Mouse (Mus musculus): ENCODE results near the gene Lrrc63. TPM values are rescaled to one million over a fixed set of nuclear protein-coding genes. Genes with fewer than 3 reads are reported as not detected.

The Lrrc63 gene
- polyA plus RNA-seq, 1 experiment from 2014 or later: not detected

DNA sequence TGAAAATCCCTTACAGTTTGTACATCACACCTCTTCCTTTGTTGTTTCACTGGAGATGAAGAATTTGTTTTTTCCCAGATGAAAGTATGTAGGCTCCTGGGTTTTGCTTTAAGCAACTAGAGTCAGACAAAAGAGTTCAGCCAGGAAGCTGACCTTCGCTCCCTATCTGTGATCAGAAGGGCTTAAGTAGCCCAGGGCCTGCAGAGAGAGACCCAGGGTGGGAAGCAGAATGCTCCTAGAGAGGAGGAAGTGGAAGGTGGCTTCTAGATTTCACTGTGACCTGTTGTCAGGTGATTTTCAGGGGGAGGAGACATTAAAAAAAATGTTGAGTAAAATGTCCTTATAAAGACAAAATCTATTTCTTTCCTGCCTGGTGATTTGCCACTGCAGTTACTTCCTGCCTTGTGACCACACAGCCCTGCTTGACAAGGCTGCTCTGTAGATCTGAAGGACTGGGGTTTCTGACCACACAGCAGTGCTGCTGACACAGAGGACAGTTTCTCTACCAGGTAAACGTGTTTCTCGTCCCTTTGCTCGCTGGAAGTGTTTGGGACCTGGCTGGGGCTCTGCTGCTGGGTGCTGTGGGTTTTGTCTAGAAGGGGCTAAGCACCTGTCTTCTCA, 45.9 kb upstream of the Lrrc63 start:
- DNase-seq (peak; percentile 42), ATAC-seq (no peak)
- TF ChIP-seq EP300 (IDR thresholded peaks at IDR 0.05; ENCODE audit: low read depth): no peak
- no peak for TF ChIP-seq CTCF (IDR thresholded peaks at IDR 0.05; ENCODE audit: low read depth)
- whole genome bisulfite sequencing (ENCODE audit: insufficient replicate concordance): 33% methylated on average over 4 of the region's 4 CpGs
- Histone ChIP-seq H3K36me3 (replicated peaks; ENCODE audit: insufficient read depth, low read length) (no peaks in the 10 kb centered on the region), H3K4me1 (ENCODE audit: insufficient read depth) (peaks cover 18% of the 10 kb centered on the region), H3K27ac (ENCODE audit: low read depth) (peak overlapping the region; percentile 96), H3K9me3 (ENCODE audit: low read length) (no peaks in the 10 kb centered on the region), H3K9ac (replicated peaks) (peak overlapping the region; percentile 55), H3K4me2 (ENCODE audit: low read depth, low read length) (peak overlapping the region; percentile 77), H3K4me3 (ENCODE audit: low read depth, low read length) (peak overlapping the region; percentile 51), H3K27me3 (ENCODE audit: insufficient read depth, low read length) (no peaks in the 10 kb centered on the region)

DNA sequence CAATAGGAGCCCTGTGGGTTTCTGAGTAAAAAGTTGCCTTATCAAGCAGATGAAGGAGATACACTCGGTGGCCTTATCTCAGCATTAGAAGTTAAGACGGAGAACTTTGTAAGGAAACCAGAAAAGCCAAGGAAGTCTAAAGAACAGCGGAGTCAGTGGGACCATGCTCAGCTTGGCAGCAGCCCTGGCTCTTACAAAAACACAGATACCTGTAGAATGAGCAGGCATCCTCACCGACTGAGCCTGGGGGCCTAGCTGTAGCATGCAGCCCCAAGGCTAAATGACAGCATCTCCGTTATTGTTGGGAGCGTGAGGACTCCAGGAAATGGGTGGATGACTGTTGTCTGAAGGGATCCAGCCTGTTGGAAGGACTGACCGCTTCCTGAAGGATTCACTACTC, 45.1 kb upstream of the Lrrc63 start:
- H3K4me3 ChIP-seq (ENCODE audit: low read depth, low read length): no peak overlapping the region
- peak overlapping the region; percentile 96 for H3K27ac ChIP-seq (ENCODE audit: low read depth)
- DNase-seq (no peak), ATAC-seq (no peak)
- no peaks in the 10 kb centered on the region for H3K36me3 ChIP-seq (replicated peaks; ENCODE audit: insufficient read depth, low read length)
- WGBS (ENCODE audit: insufficient replicate concordance): 61% methylated on average over 7 of the region's 7 CpGs
- peaks cover 17% of the 10 kb centered on the region for H3K4me1 ChIP-seq (ENCODE audit: insufficient read depth)
- H3K9ac ChIP-seq (replicated peaks): no peak overlapping the region
- H3K4me2 ChIP-seq (ENCODE audit: low read depth, low read length): peak overlapping the region; percentile 77; the same call in 1 of the 2 replicates
- H3K27me3 ChIP-seq (ENCODE audit: insufficient read depth, low read length): no peaks in the 10 kb centered on the region
- H3K9me3 ChIP-seq (ENCODE audit: low read length): no peaks in the 10 kb centered on the region
- TF ChIP-seq CTCF (IDR thresholded peaks at IDR 0.05; ENCODE audit: low read depth): no peak
- no peak for TF ChIP-seq EP300 (IDR thresholded peaks at IDR 0.05; ENCODE audit: low read depth)

GRCm38 (mm10) chr14:75174731-75175555, 44.3 kb upstream of the Lrrc63 start:
- no peaks in the 10 kb centered on the region for H3K9me3 ChIP-seq (ENCODE audit: low read length)
- no peaks in the 10 kb centered on the region for H3K27me3 ChIP-seq (ENCODE audit: insufficient read depth, low read length)
- no peak for TF ChIP-seq CTCF (IDR thresholded peaks at IDR 0.05; ENCODE audit: low read depth)
- TF ChIP-seq EP300 (IDR thresholded peaks at IDR 0.05; ENCODE audit: low read depth): no peak
- no peaks in the 10 kb centered on the region for H3K36me3 ChIP-seq (replicated peaks; ENCODE audit: insufficient read depth, low read length)
- H3K4me3 ChIP-seq (ENCODE audit: low read depth, low read length): no peak overlapping the region; the same call in 1 of the 2 replicates
- no peak for ATAC-seq
- no peak for DNase-seq
- peaks cover 12% of the 10 kb centered on the region for H3K4me1 ChIP-seq (ENCODE audit: insufficient read depth)
- peak overlapping the region; percentile 77 for H3K4me2 ChIP-seq (ENCODE audit: low read depth, low read length)
- H3K27ac ChIP-seq (ENCODE audit: low read depth): peak overlapping the region; percentile 96
- H3K9ac ChIP-seq (replicated peaks): peak overlapping the region; percentile 41; the same call in 1 of the 2 replicates
- 48% methylated on average over 9 of the region's 9 CpGs for WGBS (ENCODE audit: insufficient replicate concordance)

- WGBS (ENCODE audit: insufficient replicate concordance): 67% methylated on average over 8 of the region's 8 CpGs
- Histone ChIP-seq H3K4me2 (ENCODE audit: low read depth, low read length) (no peak overlapping the region), H3K27me3 (ENCODE audit: insufficient read depth, low read length) (no peaks in the 10 kb centered on the region), H3K9ac (replicated peaks) (no peak overlapping the region), H3K36me3 (replicated peaks; ENCODE audit: insufficient read depth, low read length) (no peaks in the 10 kb centered on the region), H3K9me3 (ENCODE audit: low read length) (no peaks in the 10 kb centered on the region), H3K27ac (ENCODE audit: low read depth) (0 out of 2 replicates have a peak overlapping the region, but pooled peaks have one; percentile 2), H3K4me1 (ENCODE audit: insufficient read depth) (peaks cover 12% of the 10 kb centered on the region), H3K4me3 (ENCODE audit: low read depth, low read length) (no peak overlapping the region)
- DNase-seq: no peak
- TF ChIP-seq CTCF (IDR thresholded peaks at IDR 0.05; ENCODE audit: low read depth): no peak
- TF ChIP-seq EP300 (IDR thresholded peaks at IDR 0.05; ENCODE audit: low read depth): no peak
- ATAC-seq: no peak
Observed at GRCm38 (mm10) chr14:75174296-75174695, 43.6 kb upstream of the Lrrc63 start.

DNA sequence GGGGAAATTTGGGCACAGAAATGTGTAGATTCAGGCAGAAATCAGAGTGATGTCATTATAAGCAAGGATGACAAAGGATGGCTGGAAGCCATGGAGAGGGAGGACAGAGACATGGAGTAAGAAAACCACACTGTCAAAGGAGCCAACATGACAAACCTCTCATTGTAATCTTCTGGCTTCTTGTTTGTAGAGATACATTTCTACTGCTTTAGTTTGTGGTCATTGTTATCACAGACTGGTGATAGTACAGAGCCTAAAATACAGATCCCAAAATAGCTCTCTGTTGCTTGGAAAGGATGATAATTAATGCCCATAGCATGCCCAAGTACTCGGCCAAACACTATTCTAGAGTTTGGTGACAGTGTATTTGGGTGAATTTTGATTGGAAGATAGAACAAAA, 39.9 kb upstream of the Lrrc63 start:
- Histone ChIP-seq H3K27ac (ENCODE audit: low read depth) (no peak overlapping the region), H3K27me3 (ENCODE audit: insufficient read depth, low read length) (no peaks in the 10 kb centered on the region), H3K4me3 (ENCODE audit: low read depth, low read length) (no peak overlapping the region), H3K36me3 (replicated peaks; ENCODE audit: insufficient read depth, low read length) (no peaks in the 10 kb centered on the region), H3K9me3 (ENCODE audit: low read length) (no peaks in the 10 kb centered on the region), H3K4me2 (ENCODE audit: low read depth, low read length) (no peak overlapping the region), H3K4me1 (ENCODE audit: insufficient read depth) (no peaks in the 10 kb centered on the region), H3K9ac (replicated peaks) (no peak overlapping the region)
- ATAC-seq (no peak), DNase-seq (peak; percentile 0)
- WGBS (ENCODE audit: insufficient replicate concordance): 40% methylated on average over 1 of the region's 1 CpGs
- no peak for TF ChIP-seq CTCF (IDR thresholded peaks at IDR 0.05; ENCODE audit: low read depth)
- TF ChIP-seq EP300 (IDR thresholded peaks at IDR 0.05; ENCODE audit: low read depth): no peak

GRCm38 (mm10) chr14:75168501-75168900, 37.8 kb upstream of the Lrrc63 start:
- ATAC-seq (no peak), DNase-seq (no peak)
- H3K27me3 ChIP-seq (ENCODE audit: insufficient read depth, low read length): no peaks in the 10 kb centered on the region
- TF ChIP-seq CTCF (IDR thresholded peaks at IDR 0.05; ENCODE audit: low read depth) (no peak), EP300 (IDR thresholded peaks at IDR 0.05; ENCODE audit: low read depth) (no peak)
- no peak overlapping the region for H3K27ac ChIP-seq (ENCODE audit: low read depth)
- no peak overlapping the region for H3K9ac ChIP-seq (replicated peaks)
- no peaks in the 10 kb centered on the region for H3K9me3 ChIP-seq (ENCODE audit: low read length)
- H3K4me2 ChIP-seq (ENCODE audit: low read depth, low read length): no peak overlapping the region
- no peak overlapping the region for H3K4me3 ChIP-seq (ENCODE audit: low read depth, low read length)
- no peaks in the 10 kb centered on the region for H3K36me3 ChIP-seq (replicated peaks; ENCODE audit: insufficient read depth, low read length)
- 43% methylated on average over 3 of the region's 3 CpGs for WGBS (ENCODE audit: insufficient replicate concordance)
- H3K4me1 ChIP-seq (ENCODE audit: insufficient read depth): no peaks in the 10 kb centered on the region
